Mouse (Mus musculus) cerebellum, adult 9-11 months (tissue): ENCODE data around the gene Dnaja1.
A peak's percentile ranks its signal among the peaks of the same experiment; 100 is the strongest.

Experiments
- DNase-seq: peaks from one replicate; pipeline ENCODE4 v3.0.0; 2022

Dnaja1 gene

DNA sequence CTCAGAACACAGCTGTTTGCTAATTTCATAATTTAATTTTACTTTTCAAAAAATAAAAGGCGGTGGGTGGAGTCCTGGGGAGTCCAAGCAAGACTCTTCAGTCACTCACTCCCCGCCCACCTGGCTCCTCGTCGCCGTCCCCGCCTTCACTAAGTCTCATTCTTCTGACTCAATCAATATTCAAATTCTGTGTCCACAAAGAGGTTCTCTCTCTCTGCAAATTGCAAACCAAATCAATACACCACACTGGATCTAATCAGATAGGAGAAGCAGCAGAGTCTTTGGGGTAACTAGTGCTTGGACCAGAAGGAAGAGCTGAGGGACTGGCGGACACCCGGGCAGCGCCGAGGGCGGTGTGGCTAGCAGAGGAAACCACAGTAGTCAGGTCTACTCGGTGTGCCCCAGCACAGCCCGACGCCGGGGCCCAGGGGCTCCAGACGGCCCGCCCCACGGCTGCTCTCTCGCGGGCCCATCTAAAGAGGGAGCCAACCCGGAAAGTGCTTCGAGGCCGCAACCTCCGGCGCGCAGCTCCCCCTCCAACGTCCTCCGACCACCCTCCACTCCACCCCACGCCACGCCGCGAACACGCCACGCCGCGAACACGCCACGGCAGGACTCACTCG is 35.3 kb downstream of the Dnaja1 start:
- peak; percentile 39 for DNase-seq

DNA sequence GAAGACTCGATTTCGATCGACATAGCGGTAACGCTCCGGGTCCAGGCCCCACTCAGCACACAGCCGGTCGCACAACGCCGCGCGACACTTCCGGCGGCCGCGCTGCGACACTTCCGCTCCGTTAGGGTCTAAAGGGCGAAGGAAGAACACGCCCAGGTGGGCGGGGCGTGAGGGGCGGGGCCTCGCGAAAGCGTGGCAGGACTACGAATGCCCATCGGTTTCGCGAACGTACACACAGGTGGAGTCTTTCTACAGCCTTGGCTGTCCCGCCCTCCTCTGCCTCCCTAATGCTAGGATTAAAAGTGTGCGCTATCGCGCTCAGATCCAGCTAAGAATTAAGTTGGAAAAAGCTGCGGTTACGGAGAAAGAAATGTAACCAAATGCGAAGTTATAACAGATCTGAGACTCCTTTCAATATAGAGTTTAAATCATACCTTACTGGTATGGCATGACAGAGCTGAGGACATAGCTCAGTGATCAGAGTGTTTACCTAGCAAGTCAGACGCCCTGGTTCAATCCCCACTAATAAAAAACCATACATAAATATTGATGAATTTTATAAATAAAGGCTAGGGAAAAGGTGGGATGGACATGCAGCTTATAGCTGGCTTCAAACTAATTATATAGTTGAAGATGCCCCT is 36.0 kb downstream of the Dnaja1 start, which contains the start of gene Smu1:
Gene Smu1, minus strand, starts transcription at position 144 of the 641 bp plus-strand sequence.
- DNase-seq = peak; percentile 97

DNA sequence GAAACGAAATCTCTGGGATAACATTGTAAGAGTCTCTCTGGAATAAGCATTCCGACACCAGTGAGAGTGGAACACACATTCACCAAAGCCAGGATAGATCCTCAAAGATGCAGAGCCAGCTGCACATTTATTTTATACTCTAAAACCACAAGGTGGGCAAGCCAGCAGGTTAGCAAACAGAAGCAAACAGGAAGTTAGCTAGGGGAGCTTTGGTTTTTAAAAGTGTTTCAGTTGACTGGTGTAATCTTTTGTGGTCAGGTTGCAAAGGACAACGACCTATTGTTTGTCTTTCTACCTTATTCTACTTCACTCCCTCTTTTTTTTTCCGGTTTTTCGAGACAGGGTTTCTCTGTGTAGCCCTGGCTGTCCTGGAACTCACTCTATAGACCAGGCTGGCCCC is 37.9 kb downstream of the Dnaja1 start:
- DNase-seq = no peak

DNA sequence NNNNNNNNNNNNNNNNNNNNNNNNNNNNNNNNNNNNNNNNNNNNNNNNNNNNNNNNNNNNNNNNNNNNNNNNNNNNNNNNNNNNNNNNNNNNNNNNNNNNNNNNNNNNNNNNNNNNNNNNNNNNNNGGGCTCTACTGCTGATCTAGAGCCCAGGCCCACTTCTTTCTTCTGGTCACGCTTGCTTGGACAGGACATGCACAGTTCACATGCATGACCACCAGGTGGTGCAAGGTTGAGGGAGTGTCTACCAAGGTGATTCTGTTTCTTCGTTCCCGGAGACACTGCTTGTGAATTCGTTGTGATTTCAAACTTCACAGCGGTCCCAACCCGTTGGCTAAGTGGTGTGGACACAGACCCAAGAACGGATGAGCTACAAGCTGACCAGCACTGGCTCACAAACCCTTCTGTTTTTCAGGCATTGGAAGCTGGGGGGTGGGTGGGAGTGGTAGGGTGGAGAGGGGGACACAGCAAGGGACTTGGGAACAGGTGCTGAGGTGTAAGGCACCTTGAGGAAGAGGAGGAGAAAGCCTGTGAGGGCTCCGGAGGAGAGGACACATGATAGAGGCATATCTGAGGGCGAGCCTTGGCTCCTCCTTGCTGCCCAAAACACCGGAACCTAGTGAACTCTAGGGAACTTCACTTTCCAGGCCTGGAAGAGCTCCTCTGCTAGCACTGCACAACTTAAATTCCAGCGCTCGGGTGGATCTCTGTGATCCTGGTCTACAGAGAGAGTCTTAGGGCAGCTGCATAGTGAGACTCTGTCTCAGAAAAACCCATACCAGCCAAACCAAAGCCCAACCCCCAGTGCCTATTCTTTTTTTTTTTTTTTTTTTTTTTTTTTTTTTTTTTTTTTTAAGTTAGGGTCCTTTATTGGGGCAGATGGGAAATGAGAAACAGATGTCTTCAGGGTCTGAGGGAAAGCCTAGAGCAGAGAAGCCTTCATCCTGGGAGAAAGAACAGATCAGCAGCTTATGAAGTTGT is 52.6 kb downstream of the Dnaja1 start:
- DNase-seq = peak; percentile 39

DNA sequence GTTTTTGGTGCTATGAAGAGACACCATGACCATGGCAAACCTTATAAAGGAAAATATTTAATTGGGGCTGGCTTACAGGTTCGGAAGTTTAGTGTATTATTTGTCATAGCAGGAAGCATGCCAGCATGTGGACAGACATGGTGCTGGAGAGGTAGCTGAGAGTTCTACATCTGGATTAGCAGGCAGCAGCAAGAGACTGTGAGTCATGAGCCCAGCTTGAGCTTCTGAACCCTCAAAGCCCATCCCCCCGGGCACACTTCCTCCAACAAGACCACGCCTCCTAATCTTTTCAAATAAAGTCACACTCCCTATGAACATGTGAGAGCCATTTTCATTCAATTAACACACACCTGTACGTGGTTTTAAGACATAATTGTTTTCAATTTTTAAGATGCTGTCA is 54.5 kb downstream of the Dnaja1 start:
- no peak for DNase-seq

- no peak for DNase-seq
These were observed 55.2 kb downstream of the Dnaja1 start for GRCm38 (mm10) chr4:40777116-40777515.

DNA sequence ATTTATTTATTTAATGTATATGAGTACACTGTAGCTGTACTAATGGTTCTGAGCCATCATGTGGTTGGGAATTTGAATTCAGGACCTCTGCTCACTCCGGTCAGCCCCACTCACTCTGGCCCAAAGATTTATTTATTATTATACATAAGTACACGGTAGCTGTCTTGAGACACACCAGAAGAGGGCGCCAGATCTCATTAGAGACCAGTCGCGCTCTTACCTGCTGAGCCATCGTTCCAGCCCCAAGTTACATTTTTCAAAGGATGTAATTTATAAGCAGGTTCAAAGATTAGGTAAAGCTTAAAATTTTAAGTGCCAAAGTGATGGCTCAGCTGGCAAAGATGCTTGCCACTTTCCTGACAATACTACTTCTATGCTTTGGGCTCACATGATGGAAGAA is 56.7 kb downstream of the Dnaja1 start:
- DNase-seq = no peak

GRCm38 (mm10) chr4:40781143-40781542 is 59.2 kb downstream of the Dnaja1 start:
- no peak for DNase-seq

GRCm38 (mm10) chr4:40781797-40782495 is 60.0 kb downstream of the Dnaja1 start:
- no peak for DNase-seq

DNA sequence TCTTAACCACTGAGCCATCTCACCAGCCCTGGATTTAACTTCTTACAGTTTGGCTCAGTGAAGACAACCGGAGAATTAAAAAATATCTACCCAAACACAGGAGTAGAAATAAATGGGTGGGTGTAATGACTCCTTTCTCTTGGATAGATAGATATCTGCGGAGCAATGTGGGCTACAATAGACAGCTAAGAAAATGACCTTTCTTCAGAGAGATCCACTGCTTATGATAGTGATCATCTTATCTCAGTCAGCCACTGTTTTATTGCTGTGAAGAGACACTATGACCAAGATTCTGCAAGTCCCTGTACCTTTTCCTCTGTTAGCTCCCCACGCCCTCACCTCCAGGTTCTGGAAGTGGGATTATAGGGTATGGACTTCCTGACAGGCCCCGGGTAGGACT is 61.1 kb downstream of the Dnaja1 start:
- DNase-seq = no peak

DNA sequence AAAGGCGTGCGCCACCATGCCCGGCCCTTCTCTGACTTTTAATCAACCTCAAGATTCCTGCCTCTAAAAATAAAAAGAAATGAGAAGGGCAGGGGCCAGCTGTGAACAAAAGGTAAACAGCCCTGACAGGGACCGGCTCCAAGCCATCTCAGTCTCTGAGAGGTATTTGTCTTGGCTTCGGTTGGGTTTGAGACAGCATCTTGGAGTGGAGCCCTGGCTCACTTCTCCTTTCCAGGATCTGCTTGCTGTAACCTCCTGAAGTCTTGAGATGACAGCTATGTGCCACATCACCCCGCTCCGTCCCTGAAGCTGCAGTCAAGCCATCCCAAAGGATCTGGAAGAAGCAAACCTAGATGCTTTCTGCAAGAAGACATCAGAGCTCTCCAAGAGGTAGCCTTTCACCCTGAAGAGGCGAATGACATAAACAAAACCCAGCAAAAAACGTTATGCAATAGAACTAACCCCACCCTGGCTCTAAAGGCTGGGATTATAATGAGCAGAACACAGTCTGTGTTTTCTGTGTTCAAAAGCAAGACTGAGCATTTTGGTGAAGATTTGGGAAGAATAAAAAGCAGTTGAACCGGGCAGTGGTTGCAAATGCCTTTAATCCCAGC is 62.7 kb downstream of the Dnaja1 start:
- no peak for DNase-seq

DNA sequence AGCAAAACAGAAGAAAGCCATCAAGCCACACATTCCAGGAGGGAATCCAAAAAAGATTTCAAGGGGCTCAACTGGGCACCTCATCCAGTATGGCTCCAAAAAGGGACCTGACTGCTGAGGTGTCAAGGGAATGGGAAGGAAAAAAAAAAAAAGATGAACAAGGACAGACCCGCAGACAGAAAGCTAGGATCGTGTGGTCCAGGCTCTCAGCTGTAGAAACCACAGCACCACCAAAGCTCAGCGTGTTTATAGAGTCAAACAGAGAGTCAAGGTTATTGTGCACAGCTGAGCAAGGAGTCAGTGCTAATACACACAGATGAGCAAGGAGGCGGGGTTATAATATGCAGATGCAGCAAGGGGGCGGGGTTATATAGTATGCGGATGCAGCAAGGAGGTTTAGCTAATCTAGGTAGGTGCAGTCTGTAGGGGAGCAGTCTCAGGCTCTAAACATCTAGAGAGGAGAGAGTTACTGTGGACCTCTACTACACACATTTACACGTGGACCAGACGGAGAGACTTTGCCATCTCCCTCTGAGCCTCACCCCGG is 63.7 kb downstream of the Dnaja1 start:
- DNase-seq = no peak

GRCm38 (mm10) chr4:40786578-40786977 is 64.6 kb downstream of the Dnaja1 start:
- DNase-seq = no peak
